Mouse (Mus musculus) E14TG2a.4 (cell line): ENCODE measurements at regions not wholly inside any gene's neighbourhood (a gene's known extent, or its start where the extent isn't known, plus 50 kb on each side); places are given as distances from the start of the nearest gene placed in this dataset.
"Not testable (repeated sequence)": the region's sequence is repeated elsewhere in the genome, so short reads cannot be mapped to it uniquely, and the experiment has no call there.

Experiments
- H3K27me3 ChIP-seq: 2 replicates; pipeline ENCODE4 v1.6.1; 2014; ENCODE audit warnings: low read length, control low read depth; ENCODE audit not compliant: insufficient read depth
- H3K36me3 ChIP-seq: 2 replicates; pipeline ENCODE4 v1.6.1; 2014; ENCODE audit warnings: low read length, control low read depth; ENCODE audit not compliant: insufficient read depth
- H3K4me1 ChIP-seq: replicated peaks from 2 replicates; pipeline ENCODE4 v1.6.1; 2014; ENCODE audit warnings: low read depth, low read length, control low read depth
- H3K4me3 ChIP-seq: replicated peaks from 2 replicates; pipeline ENCODE4 v1.5.1; 2014; ENCODE audit warnings: mild to moderate bottlenecking, low read length
- H3K9me3 ChIP-seq: 2 replicates; pipeline ENCODE4 v1.6.1; 2014; ENCODE audit warnings: low read length, control low read depth
- CTCF ChIP-seq: conservative IDR thresholded peaks from 2 replicates; pipeline ENCODE4 v1.5.1; 2014; ENCODE audit warnings: low read length
- NANOG ChIP-seq: IDR thresholded peaks from 2 replicates; pipeline ENCODE4 v1.6.1; 2014; ENCODE audit warnings: borderline replicate concordance, low read length, mixed read lengths
- POU5F1 ChIP-seq: IDR thresholded peaks from 2 replicates; pipeline ENCODE4 v1.6.1; 2014; ENCODE audit warnings: low read length, borderline replicate concordance

- Histone ChIP-seq H3K27me3 (no peaks in the 10 kb centered on the region), H3K4me3 (no peak overlapping the region), H3K36me3 (no peaks in the 10 kb centered on the region), H3K9me3 (no peaks in the 10 kb centered on the region), H3K4me1 (no peaks in the 10 kb centered on the region)
- TF ChIP-seq CTCF = no peak
- no peak for TF ChIP-seq NANOG
- no peak for TF ChIP-seq POU5F1
Observed at GRCm38 (mm10) chr12:5943346-5943925, 568.0 kb upstream of the Klhl29 start.

GRCm38 (mm10) chr12:5921262-5921661 is 545.8 kb upstream of the Klhl29 start:
- no peak for TF ChIP-seq NANOG
- no peak for TF ChIP-seq POU5F1
- no peak for TF ChIP-seq CTCF
- Histone ChIP-seq H3K9me3 (no peaks in the 10 kb centered on the region), H3K36me3 (no peaks in the 10 kb centered on the region), H3K4me3 (no peak overlapping the region), H3K4me1 (no peaks in the 10 kb centered on the region), H3K27me3 (no peaks in the 10 kb centered on the region)

DNA sequence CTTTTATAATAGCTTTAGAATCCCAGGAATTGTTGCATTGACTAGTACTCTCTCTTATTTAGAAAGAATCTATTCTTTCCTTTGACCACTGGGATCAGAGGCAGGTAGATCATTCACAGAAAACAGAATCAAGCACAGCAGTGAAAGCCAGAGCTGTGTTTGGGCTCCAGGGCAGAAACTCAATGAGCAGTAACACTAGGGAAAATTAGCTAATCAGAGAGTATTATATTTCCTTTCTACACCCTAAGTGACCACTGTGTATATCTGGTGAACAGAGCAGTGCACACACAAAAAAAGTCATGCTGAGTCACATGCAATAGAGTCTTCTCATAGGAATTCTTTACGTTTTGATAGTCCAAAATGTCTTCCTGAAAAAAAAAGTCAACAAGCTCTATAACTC is 542.5 kb upstream of the Klhl29 start:
- Histone ChIP-seq H3K36me3 (no peaks in the 10 kb centered on the region), H3K27me3 (no peaks in the 10 kb centered on the region), H3K4me3 (no peak overlapping the region), H3K4me1 (no peaks in the 10 kb centered on the region), H3K9me3 (no peaks in the 10 kb centered on the region)
- no peak for TF ChIP-seq POU5F1
- no peak for TF ChIP-seq NANOG

GRCm38 (mm10) chr12:5906251-5906650 is 530.8 kb upstream of the Klhl29 start:
- TF ChIP-seq POU5F1 (no peak), NANOG (no peak), CTCF (no peak)
- H3K27me3 ChIP-seq = no peaks in the 10 kb centered on the region
- H3K36me3 ChIP-seq = no peaks in the 10 kb centered on the region
- peaks cover 13% of the 10 kb centered on the region for H3K9me3 ChIP-seq
- no peak overlapping the region for H3K4me3 ChIP-seq
- no peaks in the 10 kb centered on the region for H3K4me1 ChIP-seq

- H3K36me3 ChIP-seq, H3K4me3 ChIP-seq, H3K27me3 ChIP-seq, H3K4me1 ChIP-seq, H3K9me3 ChIP-seq: not testable (repeated sequence)
Observed at GRCm38 (mm10) chr12:5891786-5892185, 516.3 kb upstream of the Klhl29 start.

DNA sequence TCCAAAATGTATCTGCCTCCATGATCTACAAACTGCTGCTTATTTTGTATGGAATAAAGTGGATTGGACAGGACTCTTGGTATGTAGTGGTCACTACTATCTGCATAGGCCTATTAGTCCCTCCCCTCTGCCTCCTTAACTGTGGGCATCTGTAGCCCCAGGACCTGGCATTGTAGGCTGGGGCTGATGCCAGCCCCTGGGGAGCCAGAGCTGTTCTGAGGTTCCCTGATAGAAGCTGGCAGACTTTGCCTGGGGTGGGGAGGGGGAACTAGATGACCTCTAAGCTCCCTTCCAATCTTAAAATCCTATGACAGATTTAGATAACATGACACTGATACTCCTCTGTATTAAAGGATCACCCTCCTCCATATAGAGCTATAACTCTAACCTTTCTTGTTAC is 491.2 kb upstream of the Klhl29 start:
- Histone ChIP-seq H3K36me3 (no peaks in the 10 kb centered on the region), H3K9me3 (no peaks in the 10 kb centered on the region), H3K4me3 (no peak overlapping the region), H3K4me1 (peaks cover 6% of the 10 kb centered on the region; the same call in 1 of the 2 replicates), H3K27me3 (no peaks in the 10 kb centered on the region)
- TF ChIP-seq CTCF (no peak), POU5F1 (no peak)

GRCm38 (mm10) chr12:5859795-5860194 is 484.3 kb upstream of the Klhl29 start:
- no peaks in the 10 kb centered on the region for H3K27me3 ChIP-seq
- no peaks in the 10 kb centered on the region for H3K36me3 ChIP-seq
- no peaks in the 10 kb centered on the region for H3K4me1 ChIP-seq
- no peaks in the 10 kb centered on the region for H3K9me3 ChIP-seq
- H3K4me3 ChIP-seq = no peak overlapping the region
- TF ChIP-seq POU5F1 = no peak
- no peak for TF ChIP-seq NANOG
- no peak for TF ChIP-seq CTCF

DNA sequence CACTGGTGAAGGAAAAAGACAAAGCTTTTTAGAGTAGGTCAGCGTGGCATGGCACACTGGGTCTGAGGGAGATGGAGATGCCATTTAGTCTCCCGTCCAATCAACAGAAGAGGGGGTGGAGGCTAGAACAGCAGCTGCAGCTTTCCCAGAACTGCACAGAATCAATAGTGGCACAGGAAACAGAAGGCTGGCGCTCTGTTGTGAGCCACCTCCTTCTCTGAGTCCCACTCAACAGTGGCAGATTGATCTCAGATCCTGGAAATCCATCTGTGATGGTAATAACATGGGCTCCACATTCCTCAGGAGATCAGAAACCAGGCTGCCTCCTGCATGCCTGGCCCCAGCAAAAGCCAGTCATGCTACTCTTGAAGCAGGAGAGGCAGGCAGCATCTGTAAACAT is 480.9 kb upstream of the Klhl29 start:
- no peaks in the 10 kb centered on the region for H3K4me1 ChIP-seq
- H3K27me3 ChIP-seq = no peaks in the 10 kb centered on the region
- H3K9me3 ChIP-seq = no peaks in the 10 kb centered on the region
- TF ChIP-seq POU5F1 (no peak), CTCF (no peak), NANOG (no peak)
- H3K36me3 ChIP-seq = no peaks in the 10 kb centered on the region
- no peak overlapping the region for H3K4me3 ChIP-seq

- Histone ChIP-seq H3K36me3 (no peaks in the 10 kb centered on the region), H3K4me3 (no peak overlapping the region), H3K27me3 (no peaks in the 10 kb centered on the region), H3K9me3 (no peaks in the 10 kb centered on the region), H3K4me1 (no peaks in the 10 kb centered on the region)
- TF ChIP-seq POU5F1 (no peak), NANOG (no peak), CTCF (no peak)
Observed at GRCm38 (mm10) chr12:5810427-5810826, 434.9 kb upstream of the Klhl29 start.

GRCm38 (mm10) chr12:5810009-5810408 is 434.5 kb upstream of the Klhl29 start:
- H3K9me3 ChIP-seq = no peaks in the 10 kb centered on the region
- no peak for TF ChIP-seq CTCF
- no peak for TF ChIP-seq NANOG
- TF ChIP-seq POU5F1 = no peak
- H3K4me1 ChIP-seq = no peaks in the 10 kb centered on the region
- H3K27me3 ChIP-seq = no peaks in the 10 kb centered on the region
- no peak overlapping the region for H3K4me3 ChIP-seq
- no peaks in the 10 kb centered on the region for H3K36me3 ChIP-seq
